Mouse (Mus musculus) ES-Bruce4 (cell line): Measurements from ENCODE around the gene Angptl4.

ENCODE experiments used
- CTCF ChIP-seq: IDR thresholded peaks from one replicate; pipeline ENCODE4 v1.8.1; 2011; ENCODE audit warnings: low read depth, low read length
- EP300 ChIP-seq: IDR thresholded peaks from 2 replicates; pipeline ENCODE4 v1.6.1; 2011; ENCODE audit warnings: low read depth, low read length; ENCODE audit not compliant: insufficient read depth
- POLR2A ChIP-seq: IDR thresholded peaks from one replicate; pipeline ENCODE4 v1.8.1; 2011; ENCODE audit warnings: low read length; ENCODE audit not compliant: insufficient read depth

GRCm38 (mm10) chr17:33826850-33827249, 45.2 kb upstream of the Angptl4 start:
- TF ChIP-seq CTCF (peak; percentile 66), POLR2A (no peak), EP300 (no peak)
